Mouse (Mus musculus) heart, embryonic 14.5 days (tissue): ENCODE results near the gene Id2. TPM values are rescaled to one million over a fixed set of nuclear protein-coding genes. Genes with fewer than 3 reads are reported as not detected.
A peak's percentile ranks its signal among the peaks of the same experiment; 100 is the strongest.

ENCODE experiments used
- ATAC-seq: fragments of 200-750 bp; cut with Nextera tagmentation; 2 replicates; pipeline ENCODE4 v1.8.0; 2017; ENCODE audit warnings: low read depth, moderate TSS enrichment; ENCODE audit not compliant: insufficient number of reproducible peaks, insufficient read depth, low FRiP score
- H3K27ac ChIP-seq, 2 experiments: fragments of 200-500 bp in 1 of 2; fragments of 300-500 bp in 1 of 2; sonication (generic) in 1 of 2; replicated peaks in 1 of 2; 2 replicates each; pipeline ENCODE4 v1.5.1; 2012 to 2014; ENCODE audit warnings: low read depth in 2 of 2, low read length in 2 of 2, control low read depth in 1 of 2, mild to moderate bottlenecking in 1 of 2, mixed read lengths in 1 of 2; ENCODE audit not compliant: control insufficient read depth in 1 of 2, insufficient read depth in 1 of 2
- H3K27me3 ChIP-seq: fragments of 300-500 bp; sonication (generic); 2 replicates; pipeline ENCODE4 v1.6.1; 2014; ENCODE audit warnings: mild to moderate bottlenecking, low read length, control low read depth; ENCODE audit not compliant: control insufficient read depth, insufficient read depth
- H3K36me3 ChIP-seq: fragments of 300-500 bp; sonication (generic); 2 replicates; pipeline ENCODE4 v1.6.1; 2014; ENCODE audit warnings: mild to moderate bottlenecking, control low read depth, low read length, mixed read lengths; ENCODE audit not compliant: control insufficient read depth, insufficient read depth
- H3K4me1 ChIP-seq, 2 experiments: fragments of 200-500 bp in 1 of 2; fragments of 300-500 bp in 1 of 2; sonication (generic) in 1 of 2; 2 replicates each; pipeline ENCODE4 v1.6.1; 2012 to 2014; ENCODE audit warnings: low read length in 2 of 2, control low read depth in 1 of 2, mixed read lengths in 1 of 2; ENCODE audit not compliant: control insufficient read depth in 2 of 2, insufficient read depth in 2 of 2
- H3K4me2 ChIP-seq: fragments of 300-500 bp; sonication (generic); 2 replicates; pipeline ENCODE4 v1.6.1; 2014; ENCODE audit warnings: mild to moderate bottlenecking, low read length
- H3K4me3 ChIP-seq, 2 experiments: fragments of 200-500 bp in 1 of 2; fragments of 300-500 bp in 1 of 2; sonication (generic) in 1 of 2; 2 replicates each; pipeline ENCODE4 v1.5.1; 2012 to 2014; ENCODE audit warnings: low read length in 2 of 2, mild to moderate bottlenecking in 2 of 2, control low read depth in 1 of 2, low read depth in 1 of 2, moderate library complexity in 1 of 2; ENCODE audit not compliant: control insufficient read depth in 1 of 2, insufficient read depth in 1 of 2
- H3K9ac ChIP-seq: fragments of 300-500 bp; sonication (generic); 2 replicates; pipeline ENCODE4 v1.6.1; 2014; ENCODE audit warnings: mild to moderate bottlenecking, low read length
- H3K9me3 ChIP-seq: fragments of 300-500 bp; sonication (generic); 2 replicates; pipeline ENCODE4 v1.6.1; 2016; ENCODE audit warnings: low read length, control low read depth; ENCODE audit not compliant: control insufficient read depth
- WGBS: fragments of 180-500 bp; shearing (Covaris S2); extraction: QIAGEN DNeasy Blood & Tissue Kit; methylation state at CpG from one replicate; pipeline ENCODE4 v1.1.7; 2014; 5-methylcytosine and 5-hydroxymethylcytosine counted together
- polyA plus RNA-seq: library from polyadenylated mRNA; unstranded; fragments of >200 nt; fragmentation: Nextera tagmentation; extraction: Ambion mirVana; gene quantifications from 2 replicates; pipeline ENCODE4 v1.2.1, GENCODE M21; 2014

The Id2 gene
- polyA plus RNA-seq, 1 experiment from 2014 or later, result 295 TPM

GRCm38 (mm10) chr12:25108865-25109264, 11.9 kb upstream of the Id2 start:
- Histone ChIP-seq H3K27ac (no peak overlapping the region), H3K9me3 (no peaks in the 10 kb centered on the region), H3K4me3 (no peak overlapping the region), H3K36me3 (no peaks in the 10 kb centered on the region), H3K27me3 (no peaks in the 10 kb centered on the region), H3K4me1 (peaks cover 4 to 11% of the 10 kb centered on the region in 2 experiments; a peak in 2 of 4 replicates), H3K4me2 (no peak overlapping the region), H3K9ac (no peak overlapping the region)
- 39% methylated on average over 2 of the region's 2 CpGs for WGBS
- ATAC-seq, result no peak

GRCm38 (mm10) chr12:25104541-25104940, 7.6 kb upstream of the Id2 start:
- H3K9ac ChIP-seq, result no peak overlapping the region
- no peak overlapping the region for H3K4me2 ChIP-seq
- no peaks in the 10 kb centered on the region for H3K9me3 ChIP-seq
- no peaks in the 10 kb centered on the region for H3K36me3 ChIP-seq
- H3K4me1 ChIP-seq, result peaks cover 6 to 17% of the 10 kb centered on the region in 2 experiments; a peak in 3 of 4 replicates
- H3K27ac ChIP-seq, result no peak overlapping the region
- H3K27me3 ChIP-seq, result no peaks in the 10 kb centered on the region
- H3K4me3 ChIP-seq, result no peak overlapping the region
- no peak for ATAC-seq

- Histone ChIP-seq H3K9ac (no peak overlapping the region), H3K4me1 (peaks cover 4 to 16% of the 10 kb centered on the region in 2 experiments; a peak in 3 of 4 replicates), H3K4me3 (no peak overlapping the region), H3K36me3 (no peaks in the 10 kb centered on the region), H3K27ac (no peak overlapping the region), H3K9me3 (no peaks in the 10 kb centered on the region), H3K27me3 (no peaks in the 10 kb centered on the region), H3K4me2 (no peak overlapping the region)
- 75% methylated on average over 6 of the region's 6 CpGs for WGBS
- no peak for ATAC-seq
Observed at GRCm38 (mm10) chr12:25103911-25104310, 7.0 kb upstream of the Id2 start.

GRCm38 (mm10) chr12:25101389-25101788, 4.4 kb upstream of the Id2 start:
- Histone ChIP-seq H3K36me3 (no peaks in the 10 kb centered on the region), H3K4me2 (peak overlapping the region; percentile 94), H3K4me3 (no peak overlapping the region), H3K27me3 (no peaks in the 10 kb centered on the region), H3K27ac (peak overlapping the region in 1 of 2 experiments; percentile 97; a peak in 2 of 4 replicates), H3K9ac (peak overlapping the region; percentile 85), H3K4me1 (peaks cover 15 to 26% of the 10 kb centered on the region in 2 experiments), H3K9me3 (no peaks in the 10 kb centered on the region)
- 32% methylated on average over 5 of the region's 5 CpGs for WGBS
- ATAC-seq, result no peak

GRCm38 (mm10) chr12:25100411-25101217, 3.7 kb upstream of the Id2 start:
- Histone ChIP-seq H3K27ac (peak overlapping the region; percentile 94 to 97), H3K4me1 (peaks cover 15 to 26% of the 10 kb centered on the region in 2 experiments), H3K4me2 (peak overlapping the region; percentile 94), H3K9me3 (no peaks in the 10 kb centered on the region), H3K9ac (peak overlapping the region; percentile 85), H3K36me3 (no peaks in the 10 kb centered on the region), H3K27me3 (no peaks in the 10 kb centered on the region), H3K4me3 (peak overlapping the region; percentile 52 to 81)
- ATAC-seq, result no peak
- under 1% methylated on average over 56 of the region's 59 CpGs for WGBS

GRCm38 (mm10) chr12:25099563-25100408, 2.8 kb upstream of the Id2 start:
- WGBS, result under 1% methylated on average over 38 of the region's 38 CpGs
- peaks cover 15 to 25% of the 10 kb centered on the region in 2 experiments for H3K4me1 ChIP-seq
- H3K4me2 ChIP-seq, result peak overlapping the region; percentile 94
- H3K27ac ChIP-seq, result peak overlapping the region; percentile 94 to 97
- no peaks in the 10 kb centered on the region for H3K36me3 ChIP-seq
- no peaks in the 10 kb centered on the region for H3K27me3 ChIP-seq
- peak overlapping the region; percentile 85 for H3K9ac ChIP-seq
- ATAC-seq, result no peak
- peak overlapping the region; percentile 52 to 81 for H3K4me3 ChIP-seq
- H3K9me3 ChIP-seq, result no peaks in the 10 kb centered on the region

- Histone ChIP-seq H3K4me2 (peak overlapping the region; percentile 94), H3K36me3 (no peaks in the 10 kb centered on the region), H3K4me1 (peaks cover 15 to 21% of the 10 kb centered on the region in 2 experiments), H3K27me3 (no peaks in the 10 kb centered on the region), H3K27ac (peak overlapping the region; percentile 94 to 97), H3K9ac (peak overlapping the region; percentile 85), H3K4me3 (peak overlapping the region; percentile 52 to 81), H3K9me3 (no peaks in the 10 kb centered on the region)
- WGBS, result under 1% methylated on average over 9 of the region's 9 CpGs
- no peak for ATAC-seq
Observed at GRCm38 (mm10) chr12:25099313-25099562, 2.3 kb upstream of the Id2 start.
